Mouse (Mus musculus) heart, adult 10 weeks (tissue): ENCODE data around the gene Vmn1r142. TPM values are rescaled to one million over a fixed set of nuclear protein-coding genes. Genes with fewer than 3 reads are reported as not detected.

Experiments
- polyA plus RNA-seq: library from polyadenylated mRNA; stranded (reverse); fragments of 350-450 nt; fragmentation: Illumina TruSeq; extraction: RNeasy Lipid Tissue Mini Kit (QIAGEN cat#74804); gene quantifications from one replicate; pipeline ENCODE4 v1.2.3, GENCODE M21; 2014; ENCODE audit warnings: low read depth, low replicate concordance

The Vmn1r142 gene
- not detected for polyA plus RNA-seq

DNA sequence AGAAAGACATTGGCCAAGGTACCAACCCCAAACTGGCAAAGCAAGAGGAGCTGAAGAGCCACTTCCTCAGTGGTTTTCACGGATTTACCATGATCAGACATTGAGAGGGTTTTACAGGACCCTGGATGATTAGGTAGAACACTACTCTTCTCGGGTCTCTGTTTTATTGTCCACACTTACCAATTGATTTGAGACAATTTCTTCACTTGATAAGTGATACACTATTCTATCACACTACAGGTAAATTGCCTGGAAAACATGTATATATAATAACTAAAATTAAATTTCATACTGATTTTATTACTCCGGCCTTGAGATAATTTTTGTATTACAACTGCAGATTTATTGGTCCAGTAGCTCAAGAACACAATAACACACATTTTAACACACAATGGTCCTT lies at the start of gene Vmn1r142:
TSS of gene Vmn1r142 (minus strand) at position 101 of the 400 bp plus-strand sequence.

DNA sequence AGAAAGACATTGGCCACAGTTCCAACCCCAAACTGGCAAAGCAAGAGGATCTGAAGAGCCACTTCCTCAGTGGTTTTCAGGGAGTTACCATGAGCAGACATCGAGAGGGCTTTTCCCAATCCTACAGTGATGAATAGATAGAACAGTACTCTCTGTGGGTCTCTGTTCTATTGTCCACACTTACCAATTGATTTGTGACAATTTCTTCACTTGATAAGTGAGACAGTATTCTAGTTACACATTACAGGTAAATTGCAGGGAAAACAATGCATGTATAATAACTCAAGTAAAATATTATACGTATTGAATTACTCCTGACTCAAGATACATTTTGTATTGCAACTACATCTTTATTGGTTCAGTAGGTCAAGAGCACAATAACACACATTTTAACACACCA lies 37.3 kb upstream of the Vmn1r142 start, which contains the start of gene Gm8653:
TSS of gene Gm8653 (minus strand) at position 101 of the 400 bp plus-strand sequence.

GRCm38 (mm10) chr7:22189077-22189476 lies 25.2 kb upstream of the Vmn1r142 start, which contains the start of gene Vmn1r143:
Vmn1r143 (plus strand) TSS chr7:22189377.

DNA sequence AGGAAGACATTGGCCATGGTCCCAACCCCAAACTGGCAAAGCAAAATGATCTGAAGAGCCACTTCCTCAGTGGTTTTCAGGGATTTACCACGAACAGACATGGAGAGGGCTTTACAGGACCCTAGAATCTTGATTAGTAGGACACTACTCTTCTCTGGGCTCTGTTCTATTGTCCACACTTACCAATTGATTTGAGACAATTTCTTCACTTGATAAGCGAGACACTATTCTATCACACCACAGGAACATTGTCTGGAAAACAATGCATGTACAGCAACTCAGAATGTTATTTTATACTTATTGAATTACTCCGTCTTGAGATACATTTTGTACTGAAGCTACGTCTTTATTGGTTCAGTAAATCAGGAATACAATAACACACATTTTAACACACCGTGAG lies 29.2 kb downstream of the Vmn1r142 start, which contains the start of gene Gm10666:
TSS of gene Gm10666 (minus strand) at position 101 of the 400 bp plus-strand sequence.

GRCm38 (mm10) chr7:22118145-22118544 lies 45.7 kb downstream of the Vmn1r142 start, which contains the start of gene Gm16451:
Gm16451 (minus strand) TSS chr7:22118245.

Other genes with a start within 250 kb of the Vmn1r142 start
- gene Gm5891, start 242.7 kb downstream of the Vmn1r142 start, polyA plus RNA-seq, result not detected
- not detected for gene Vmn1r137, start 169.4 kb downstream of the Vmn1r142 start, polyA plus RNA-seq
- gene Vmn1r138, start 135.1 kb downstream of the Vmn1r142 start, polyA plus RNA-seq, result not detected
- not detected for gene Gm6176, start 107.7 kb downstream of the Vmn1r142 start, polyA plus RNA-seq
- gene Vmn1r139, start 95.0 kb downstream of the Vmn1r142 start, polyA plus RNA-seq, result not detected
- not detected for gene Gm16451, start 45.8 kb downstream of the Vmn1r142 start, polyA plus RNA-seq
- not detected for gene Gm10666, start 29.3 kb downstream of the Vmn1r142 start, polyA plus RNA-seq
- not detected for gene Vmn1r143, start 25.3 kb upstream of the Vmn1r142 start, polyA plus RNA-seq
- gene Gm8653, start 37.2 kb upstream of the Vmn1r142 start, polyA plus RNA-seq, result not detected
- gene Gm8453, start 65.4 kb upstream of the Vmn1r142 start, polyA plus RNA-seq, result not detected
- not detected for gene Gm4187, start 165.7 kb upstream of the Vmn1r142 start, polyA plus RNA-seq
- not detected for gene Gm8660, start 207.0 kb upstream of the Vmn1r142 start, polyA plus RNA-seq
- gene Vmn1r148, start 249.5 kb upstream of the Vmn1r142 start, polyA plus RNA-seq, result not detected